Mouse (Mus musculus) brain, embryonic 14.5 days (tissue): Measurements from ENCODE around the gene Strn3.

Source experiments
- CTCF ChIP-seq: fragments of 200-500 bp; IDR thresholded peaks from 2 replicates; pipeline ENCODE4 v1.5.1; 2012; ENCODE audit warnings: inconsistent platforms, mild to moderate bottlenecking, moderate library complexity, borderline replicate concordance; ENCODE audit not compliant: insufficient read depth, insufficient read length; ENCODE audit errors: extremely low read depth
- POLR2A ChIP-seq: fragments of 200-500 bp; IDR thresholded peaks from 2 replicates; pipeline ENCODE4 v1.6.1; 2012; ENCODE audit warnings: mild to moderate bottlenecking, inconsistent platforms, borderline replicate concordance; ENCODE audit not compliant: poor library complexity, insufficient read depth, insufficient read length, severe bottlenecking; ENCODE audit errors: extremely low read depth

GRCm38 (mm10) chr12:51622670-51623365 is 68.9 kb downstream of the Strn3 start:
- TF ChIP-seq POLR2A (no peak), CTCF (peak; percentile 37; the same call in 1 of the 2 replicates)
